8 mouse cellular contexts compared by ENCODE assay signal in genomic region chr5:43807744-43808696, GRCm38 (mm10). TPM values are rescaled to one million over a fixed set of nuclear protein-coding genes. Genes with fewer than 3 reads are reported as not detected.
DNase-seq lines count a peak whose midpoint lies in the region; ATAC-seq lines count a peak whose summit lies in the region.

No protein-coding gene starts in this region.

- H3K4me3 ChIP-seq in embryonic facial prominence, embryonic 14.5 days (ENCODE audit: low read depth, low read length): peak overlapping the region; percentile 55
- H3K4me3 ChIP-seq in heart, embryonic 10.5 days: peak overlapping the region; percentile 67
- peak overlapping the region; percentile 57 for H3K4me3 ChIP-seq in limb, embryonic 13.5 days
- H3K4me3 ChIP-seq in midbrain, embryonic 14.5 days (replicated peaks; ENCODE audit: low read depth, low read length): peak overlapping the region; percentile 48

- peak overlapping the region; percentile 83 for H3K4me2 ChIP-seq in embryonic facial prominence, embryonic 14.5 days (ENCODE audit: low read depth, low read length)
- peak overlapping the region; percentile 75 for H3K4me2 ChIP-seq in limb, embryonic 13.5 days (replicated peaks)
- H3K4me2 ChIP-seq in midbrain, embryonic 14.5 days (ENCODE audit: low read length): peak overlapping the region; percentile 70

- no peaks in the 10 kb centered on the region for H3K36me3 ChIP-seq in embryonic facial prominence, embryonic 14.5 days (ENCODE audit: control insufficient read depth, insufficient read depth, low read length)
- no peaks in the 10 kb centered on the region for H3K36me3 ChIP-seq in heart, embryonic 10.5 days
- no peaks in the 10 kb centered on the region for H3K36me3 ChIP-seq in limb, embryonic 13.5 days
- no peaks in the 10 kb centered on the region for H3K36me3 ChIP-seq in midbrain, embryonic 14.5 days (ENCODE audit: control insufficient read depth, insufficient read depth, low read length)

- peak; percentile 84 to 89 for DNase-seq in adrenal gland, postnatal 36 days
- DNase-seq in embryonic facial prominence, embryonic 14.5 days (ENCODE audit: low spot score): peak; percentile 95
- DNase-seq in heart, embryonic 10.5 days (ENCODE audit: low spot score): peak; percentile 95
- DNase-seq in kidney, adult 9 months: peak; percentile 51
- DNase-seq in midbrain, embryonic 14.5 days: peak; percentile 94
- peak; percentile 44 for DNase-seq in spleen, adult 12 weeks (ENCODE audit: low spot score)

- WGBS in embryonic facial prominence, embryonic 14.5 days: 4% methylated on average over 46 of the region's 48 CpGs
- 5% methylated on average over 48 of the region's 48 CpGs for WGBS in heart, embryonic 10.5 days
- 4% methylated on average over 48 of the region's 48 CpGs for WGBS in limb, embryonic 13.5 days
- 5% methylated on average over 48 of the region's 48 CpGs for WGBS in midbrain, embryonic 14.5 days

- ATAC-seq in embryonic facial prominence, embryonic 14.5 days (ENCODE audit: low read depth): peak; percentile 98
- ATAC-seq in limb, embryonic 13.5 days (ENCODE audit: low FRiP score, low read depth): peak; percentile 95
- peak; percentile 95 for ATAC-seq in midbrain, embryonic 14.5 days (ENCODE audit: low FRiP score, low TSS enrichment)
- no peak for ATAC-seq in erythroblast, adult 5-6 weeks (replicated peaks; ENCODE audit: low FRiP score, poor library complexity, severe bottlenecking)

- peak overlapping the region; percentile 79 for H3K9ac ChIP-seq in embryonic facial prominence, embryonic 14.5 days (ENCODE audit: low read depth, low read length)
- peak overlapping the region; percentile 73 for H3K9ac ChIP-seq in limb, embryonic 13.5 days
- H3K9ac ChIP-seq in midbrain, embryonic 14.5 days (replicated peaks; ENCODE audit: low read length): peak overlapping the region; percentile 73

- peak overlapping the region; percentile 78 for H3K27ac ChIP-seq in embryonic facial prominence, embryonic 14.5 days (replicated peaks; ENCODE audit: low read depth, low read length)
- peak overlapping the region; percentile 89 for H3K27ac ChIP-seq in heart, embryonic 10.5 days
- peak overlapping the region; percentile 34; the same call in 1 of the 2 replicates for H3K27ac ChIP-seq in limb, embryonic 13.5 days
- peak overlapping the region; percentile 89 for H3K27ac ChIP-seq in midbrain, embryonic 14.5 days (replicated peaks; ENCODE audit: low read depth, low read length)

- no peaks in the 10 kb centered on the region for H3K9me3 ChIP-seq in embryonic facial prominence, embryonic 14.5 days (ENCODE audit: control insufficient read depth, low read length)
- no peaks in the 10 kb centered on the region for H3K9me3 ChIP-seq in heart, embryonic 10.5 days
- H3K9me3 ChIP-seq in limb, embryonic 13.5 days: no peaks in the 10 kb centered on the region
- H3K9me3 ChIP-seq in midbrain, embryonic 14.5 days (ENCODE audit: control insufficient read depth, low read length): no peaks in the 10 kb centered on the region

- H3K27me3 ChIP-seq in embryonic facial prominence, embryonic 14.5 days (replicated peaks; ENCODE audit: control insufficient read depth, insufficient read depth, low read length): no peaks in the 10 kb centered on the region
- no peaks in the 10 kb centered on the region for H3K27me3 ChIP-seq in heart, embryonic 10.5 days (ENCODE audit: insufficient read depth, poor library complexity, severe bottlenecking)
- H3K27me3 ChIP-seq in limb, embryonic 13.5 days: no peaks in the 10 kb centered on the region
- H3K27me3 ChIP-seq in midbrain, embryonic 14.5 days (ENCODE audit: control insufficient read depth, insufficient read depth, low read length): no peaks in the 10 kb centered on the region

- H3K4me1 ChIP-seq in embryonic facial prominence, embryonic 14.5 days (ENCODE audit: control insufficient read depth, insufficient read depth, low read length): no peaks in the 10 kb centered on the region
- no peaks in the 10 kb centered on the region for H3K4me1 ChIP-seq in heart, embryonic 10.5 days
- H3K4me1 ChIP-seq in limb, embryonic 13.5 days: peaks cover 3% of the 10 kb centered on the region
- H3K4me1 ChIP-seq in midbrain, embryonic 14.5 days (ENCODE audit: control insufficient read depth, insufficient read depth, low read length): 0 out of 2 replicates have a peak, but pooled peaks cover 3% of the 10 kb centered on the region

RNA-seq across cellular contexts. Expression of gene Bst1, which starts 10.7 kb away (rescaled TPM):
- 1 to 10 TPM; 1.7 to 2.1 TPM for total RNA-seq in adrenal gland, postnatal 36 days (2021)
- polyA plus RNA-seq in embryonic facial prominence, embryonic 14.5 days (2014; fragmentation: Nextera tagmentation; extraction: Ambion mirVana): 0.14 and 0.47 TPM in 2 replicates
- 0.36 TPM in 1 of 2 replicates, not detected in the other for polyA plus RNA-seq in heart, embryonic 10.5 days (2016; fragmentation: Nextera tagmentation; extraction: Ambion mirVana)
- 0.05 and 0.14 TPM in 2 replicates for polyA plus RNA-seq in limb, embryonic 13.5 days (2015; fragmentation: Nextera tagmentation; extraction: Ambion mirVana)
- not detected in 2 replicates for polyA plus RNA-seq in midbrain, embryonic 14.5 days (2014; fragmentation: Nextera tagmentation; extraction: Ambion mirVana)
- total RNA-seq in erythroblast, adult 5-6 weeks (2015; ENCODE audit: low replicate concordance): 0.96 and 8.4 TPM in 2 replicates
- 4.9 and 5.4 TPM in 2 replicates for total RNA-seq in erythroblast, adult 5-6 weeks (2017; ENCODE audit: low replicate concordance)

RNA-seq across cellular contexts. Expression of gene Fbxl5, which starts 13.4 kb away (rescaled TPM):
- total RNA-seq in adrenal gland, postnatal 36 days (2021): 10 to 100 TPM; 64.2 to 73.9 TPM
- polyA plus RNA-seq in embryonic facial prominence, embryonic 14.5 days (2014; fragmentation: Nextera tagmentation; extraction: Ambion mirVana): 61.6 and 64.1 TPM in 2 replicates
- polyA plus RNA-seq in heart, embryonic 10.5 days (2016; fragmentation: Nextera tagmentation; extraction: Ambion mirVana): 43.5 and 46.0 TPM in 2 replicates
- polyA plus RNA-seq in limb, embryonic 13.5 days (2015; fragmentation: Nextera tagmentation; extraction: Ambion mirVana): 56.7 and 58.6 TPM in 2 replicates
- polyA plus RNA-seq in midbrain, embryonic 14.5 days (2014; fragmentation: Nextera tagmentation; extraction: Ambion mirVana): 76.2 and 102 TPM in 2 replicates
- 20.1 and 25.2 TPM in 2 replicates for total RNA-seq in erythroblast, adult 5-6 weeks (2015; ENCODE audit: low replicate concordance)
- 20.9 and 21.9 TPM in 2 replicates for total RNA-seq in erythroblast, adult 5-6 weeks (2017; ENCODE audit: low replicate concordance)

Comparison
In these comparisons a context has a peak if more than half of its experiments do, and no peak if none do; other contexts are left out.
1. DNase-seq: peak in every context shown above with its lines; median percentile 95 in embryonic facial prominence, embryonic 14.5 days; 95 in heart, embryonic 10.5 days; 94 in midbrain, embryonic 14.5 days; 86 in adrenal gland, postnatal 36 days; 51 in kidney, adult 9 months; 44 in spleen, adult 12 weeks.
2. H3K27ac ChIP-seq: peak in every context shown above with its lines; median percentile 89 in heart, embryonic 10.5 days; 89 in midbrain, embryonic 14.5 days; 78 in embryonic facial prominence, embryonic 14.5 days; 34 in limb, embryonic 13.5 days.